Mouse (Mus musculus) liver, embryonic 14.5 days (tissue): Measurements from ENCODE around the gene Mdh1b.

Source experiments
- CTCF ChIP-seq: IDR thresholded peaks from 2 replicates; pipeline ENCODE4 v1.5.1; 2016; ENCODE audit warnings: antibody characterized with exemption, low read depth, control low read depth
- EP300 ChIP-seq: IDR thresholded peaks from 2 replicates; pipeline ENCODE4 v1.6.1; 2016; ENCODE audit warnings: antibody characterized with exemption, low read depth

- no peak for TF ChIP-seq CTCF
- TF ChIP-seq EP300, result no peak
Measured at GRCm38 (mm10) chr1:63675975-63676374, 54.1 kb downstream of the Mdh1b start.
